Mouse (Mus musculus) kidney, adult 9 months (tissue): ENCODE data around the gene Tubb3.

Experiments used
- DNase-seq: peaks from one replicate; pipeline ENCODE4 v3.0.0; 2022

Gene Tubb3

DNA sequence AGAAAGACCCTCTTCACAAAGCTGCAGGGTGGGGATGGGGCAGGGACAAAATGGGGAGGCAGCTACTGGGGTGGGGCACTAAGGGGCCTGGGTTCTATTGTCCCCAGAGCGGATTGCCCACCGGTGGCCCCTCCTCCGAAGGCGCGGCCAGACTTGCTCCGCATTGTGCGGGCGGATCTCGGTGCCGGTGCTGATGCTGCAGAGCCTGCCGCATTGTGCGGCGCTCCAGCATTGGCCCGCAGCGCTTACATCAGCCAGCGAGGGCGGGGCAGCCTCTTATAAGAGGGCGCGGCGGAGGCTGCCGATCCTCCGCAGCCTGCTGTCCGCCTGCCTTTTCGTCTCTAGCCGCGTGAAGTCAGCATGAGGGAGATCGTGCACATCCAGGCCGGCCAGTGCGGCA is at the start of gene Tubb3:
Gene Tubb3 (plus strand): TSS at position 179 of the 400 bp plus-strand sequence.
- no peak for DNase-seq

DNA sequence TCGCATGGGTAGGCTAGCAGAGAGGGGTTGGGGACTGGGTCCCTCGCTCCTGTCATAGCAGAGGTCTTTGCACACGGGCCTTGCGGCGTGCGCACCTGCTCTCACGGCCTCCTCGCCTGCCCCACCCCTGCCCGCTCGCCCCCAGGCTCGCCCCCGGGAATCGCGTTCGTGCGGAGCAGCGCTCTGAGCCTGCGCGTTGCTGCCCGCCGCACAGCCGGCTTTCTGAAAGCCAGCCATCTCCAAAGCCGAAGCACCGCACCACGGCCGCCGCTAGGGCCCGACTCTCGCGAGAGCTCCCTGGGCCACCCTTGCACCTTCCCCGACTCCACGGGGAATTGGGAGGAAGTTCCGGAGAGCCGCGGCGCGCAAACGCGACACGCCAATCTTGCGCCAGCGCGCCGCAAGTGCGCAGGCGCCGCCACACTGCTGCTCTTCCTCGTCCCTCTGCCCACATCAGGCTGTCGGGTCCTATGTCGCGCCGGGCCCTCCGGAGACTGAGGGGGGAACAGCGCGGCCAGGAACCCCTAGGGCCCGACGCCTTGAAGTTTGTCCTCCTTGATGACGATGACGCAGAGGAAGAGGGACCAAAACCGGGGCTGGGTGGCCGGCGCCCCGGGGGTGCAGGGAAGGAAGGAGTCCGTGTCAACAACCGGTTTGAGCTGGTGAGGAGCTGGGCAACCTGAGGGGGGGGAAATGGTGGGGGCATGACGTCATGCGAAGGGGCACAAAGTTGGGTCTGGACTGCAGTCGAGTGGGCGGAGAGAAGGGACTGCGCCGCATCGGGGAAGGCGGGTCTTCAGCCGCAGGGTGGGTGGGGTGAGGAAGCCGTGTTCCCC is 37.6 kb upstream of the Tubb3 start, which contains the start of gene Tcf25:
Gene Tcf25 (plus strand): TSS at position 351 of the 836 bp plus-strand sequence.
- DNase-seq: peak; percentile 96

DNA sequence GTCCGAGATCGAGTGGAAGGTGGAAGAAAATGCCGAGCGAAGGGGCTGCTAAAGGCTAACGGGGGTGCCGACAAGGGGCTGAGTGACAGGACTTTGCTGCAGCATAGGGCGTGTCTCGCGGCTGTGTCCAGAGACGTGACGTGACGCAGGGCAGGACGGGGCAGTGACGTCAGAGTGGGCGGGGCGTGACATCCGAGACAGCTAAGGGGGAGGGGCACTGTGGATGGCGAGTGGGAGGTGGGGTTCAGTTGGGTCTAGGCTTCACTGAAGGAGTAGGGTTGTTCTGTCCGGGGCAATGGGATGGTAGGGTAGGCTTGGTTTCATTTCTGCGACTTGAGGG is 37.0 kb upstream of the Tubb3 start:
- peak; percentile 95 for DNase-seq

DNA sequence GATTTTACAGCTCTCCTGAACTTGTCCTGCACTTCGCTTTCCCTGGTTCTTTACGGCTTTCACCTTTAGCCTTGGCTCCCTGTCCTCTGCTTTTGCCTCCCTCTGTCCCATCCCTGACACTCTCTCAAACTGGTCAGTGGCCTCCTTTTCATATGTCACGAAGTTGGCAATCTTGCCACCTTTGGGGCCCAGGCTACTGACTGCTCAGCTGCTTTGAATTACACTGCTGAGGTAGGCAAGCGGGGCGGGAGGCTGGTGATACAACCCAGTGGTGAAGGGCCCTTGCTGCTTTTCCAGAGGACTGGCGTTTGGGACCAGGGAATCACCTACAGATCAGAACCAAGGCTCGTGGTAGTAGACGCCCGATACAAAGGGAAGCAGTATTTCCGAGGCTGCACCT is 35.5 kb upstream of the Tubb3 start:
- no peak for DNase-seq

DNA sequence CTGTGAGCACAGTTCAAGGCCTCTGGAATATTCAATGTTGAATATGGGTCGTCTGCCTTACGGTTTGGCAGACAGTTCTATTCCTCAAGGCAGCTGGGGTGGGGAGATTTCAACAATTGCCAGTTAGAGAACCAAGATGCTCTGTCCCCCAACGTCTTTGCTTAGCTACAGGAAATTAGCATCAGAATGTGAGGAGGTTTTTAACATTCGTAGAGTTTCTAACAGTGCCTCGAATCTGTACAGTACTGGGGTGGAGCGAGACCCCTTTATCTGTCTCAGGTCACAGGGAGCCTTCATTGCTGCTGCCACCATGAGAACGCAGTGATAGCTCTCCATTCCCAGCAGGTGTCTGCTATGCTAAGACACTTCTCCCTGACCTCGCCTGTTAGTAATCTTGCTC is 35.1 kb upstream of the Tubb3 start:
- DNase-seq: no peak

DNA sequence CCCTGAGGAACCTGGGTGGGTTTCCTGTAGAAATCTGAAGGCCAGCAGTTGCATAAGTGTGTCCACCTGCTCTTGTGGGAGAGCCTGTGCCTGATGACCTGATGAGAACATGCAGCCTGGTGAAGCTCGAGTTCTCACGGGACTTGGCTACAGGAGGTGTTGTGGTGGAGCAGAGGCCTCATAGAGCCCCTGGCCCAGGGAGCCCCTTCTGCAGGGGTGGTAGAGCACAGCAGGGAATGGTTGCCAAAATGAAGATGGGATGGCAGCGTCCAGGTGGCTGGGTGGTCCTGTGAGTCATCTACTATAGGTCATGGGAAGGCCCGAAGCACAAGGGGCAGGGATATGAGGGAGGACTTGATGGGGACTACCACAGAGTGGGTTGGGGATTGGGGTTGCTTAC is 29.5 kb upstream of the Tubb3 start:
- DNase-seq: no peak

DNA sequence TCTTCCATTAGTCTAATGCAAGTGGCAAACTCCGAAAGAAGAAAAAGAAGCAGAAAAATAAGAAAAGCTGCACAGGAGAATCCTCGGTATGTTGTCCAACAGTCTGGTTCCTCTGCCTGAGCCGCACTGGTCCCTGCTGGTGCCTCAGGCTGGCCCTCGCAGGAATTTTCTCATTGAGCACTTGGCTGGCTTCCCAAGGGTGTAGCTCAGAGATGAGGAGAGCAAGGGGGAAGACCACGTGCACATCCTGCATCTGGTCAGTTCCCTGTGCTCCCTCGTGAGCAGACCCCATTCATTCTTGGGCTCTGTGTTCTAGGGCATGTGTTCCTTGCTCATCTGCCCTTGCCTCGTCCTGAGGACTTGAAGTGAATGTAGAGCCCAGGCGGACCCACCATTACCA is 28.7 kb upstream of the Tubb3 start:
- DNase-seq: no peak

DNA sequence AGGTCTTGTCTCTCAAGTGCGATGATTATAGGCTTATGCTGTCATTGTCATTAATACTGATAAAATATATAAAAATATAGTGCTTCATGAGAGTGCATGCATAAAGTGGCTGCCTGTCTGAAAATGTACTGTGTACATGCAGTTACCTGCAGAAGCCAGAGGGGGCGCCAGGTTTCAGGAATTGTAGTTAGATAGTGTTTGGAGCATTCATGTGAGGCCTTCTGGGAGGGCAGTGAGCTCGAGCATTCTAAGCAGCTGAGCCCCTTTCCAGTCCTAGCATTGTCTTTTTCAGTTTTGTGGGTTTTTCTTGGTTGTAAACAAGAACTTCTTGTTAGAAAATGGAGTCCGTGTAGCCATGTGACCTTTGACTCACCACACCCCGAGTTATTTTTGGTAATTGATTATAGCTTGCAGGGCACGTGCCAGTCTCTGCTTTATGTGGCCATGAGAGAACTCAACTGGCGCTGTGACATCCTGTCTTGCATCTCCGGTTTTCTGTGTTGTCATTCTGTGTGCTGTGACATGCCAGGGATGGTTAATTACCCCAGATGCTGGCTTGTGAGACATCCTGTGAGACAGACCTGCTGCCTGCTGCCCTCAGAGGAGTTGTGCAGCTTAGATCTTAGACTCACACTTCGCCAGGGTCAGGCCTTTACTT is 26.2 kb upstream of the Tubb3 start:
- DNase-seq: peak; percentile 35

DNA sequence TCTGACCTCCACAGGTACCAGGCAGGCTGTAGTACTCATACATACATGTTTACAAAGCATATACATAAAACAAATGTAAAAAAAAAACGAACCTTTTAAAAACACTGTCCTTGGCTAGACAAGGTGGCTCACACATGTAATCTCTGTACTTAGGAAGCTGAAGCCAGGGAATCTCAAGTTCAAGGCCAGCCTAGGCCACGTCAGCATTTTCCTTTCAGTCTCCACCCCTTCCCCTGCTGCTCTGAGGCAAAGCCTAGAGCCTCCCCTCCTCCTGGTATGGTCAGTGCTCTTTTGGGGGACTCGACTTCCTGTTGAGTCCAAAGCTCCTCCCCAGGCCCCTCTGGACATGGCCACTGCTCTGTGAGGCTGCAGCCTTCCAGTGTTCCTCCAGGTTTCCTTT is 24.2 kb upstream of the Tubb3 start:
- DNase-seq: no peak

DNA sequence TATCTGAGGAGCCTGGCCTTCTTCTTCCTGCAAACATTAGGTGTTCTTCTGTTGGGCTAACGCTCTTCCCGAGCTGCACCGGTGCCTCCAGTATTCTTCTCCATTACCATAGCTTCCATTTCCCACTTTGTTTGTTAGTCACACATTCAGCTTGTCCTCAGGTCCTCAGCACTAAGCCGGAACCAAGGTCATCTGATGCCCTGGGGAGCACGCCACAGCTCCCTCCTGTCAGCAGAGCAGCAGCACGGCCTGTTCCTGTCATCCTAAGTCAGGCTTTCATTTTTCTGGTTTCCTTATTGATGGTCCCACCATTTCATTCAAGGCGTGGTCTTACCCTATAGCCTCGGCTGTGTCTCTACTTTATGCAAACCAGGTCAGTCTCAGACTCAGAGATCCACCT is 23.4 kb upstream of the Tubb3 start:
- no peak for DNase-seq

DNA sequence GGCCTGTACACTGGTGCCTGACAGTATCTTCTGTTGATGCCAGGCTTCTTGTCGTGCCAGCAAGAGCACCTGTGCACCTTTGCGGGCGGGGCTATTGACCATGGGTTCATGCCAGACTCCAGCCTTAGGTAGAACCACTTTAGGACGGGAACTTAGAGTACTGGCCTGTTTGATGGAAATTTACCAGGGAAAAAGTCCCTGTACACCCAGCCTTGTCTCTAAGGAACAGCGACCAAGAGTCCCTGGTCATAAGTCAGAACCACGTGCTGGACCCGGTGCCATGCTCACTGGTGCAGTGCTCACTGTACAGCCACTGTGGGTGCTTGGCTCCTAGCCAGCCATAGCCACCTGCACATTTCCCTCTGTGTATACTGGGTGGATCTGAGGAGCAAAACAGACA is 22.2 kb upstream of the Tubb3 start:
- peak; percentile 38 for DNase-seq

DNA sequence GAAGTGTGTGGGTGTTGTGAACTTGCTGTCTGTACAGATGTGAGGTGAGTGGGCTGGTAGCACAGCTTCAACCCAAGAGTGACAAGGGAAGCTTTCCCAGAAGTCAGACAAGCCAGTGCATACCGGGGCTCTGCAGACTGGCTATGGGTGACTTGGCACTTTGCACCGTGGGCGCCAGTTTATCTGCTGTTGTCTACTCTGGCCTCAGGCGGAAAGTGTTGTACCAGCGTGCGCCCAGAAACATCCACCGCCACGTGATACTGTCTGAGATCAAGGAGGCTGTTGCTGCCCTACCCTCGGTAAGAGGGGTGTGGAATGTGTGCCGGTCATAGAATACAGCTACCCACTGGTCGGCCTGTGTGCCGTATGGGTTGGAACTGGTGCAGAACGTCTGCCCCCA is 12.9 kb upstream of the Tubb3 start:
- no peak for DNase-seq

DNA sequence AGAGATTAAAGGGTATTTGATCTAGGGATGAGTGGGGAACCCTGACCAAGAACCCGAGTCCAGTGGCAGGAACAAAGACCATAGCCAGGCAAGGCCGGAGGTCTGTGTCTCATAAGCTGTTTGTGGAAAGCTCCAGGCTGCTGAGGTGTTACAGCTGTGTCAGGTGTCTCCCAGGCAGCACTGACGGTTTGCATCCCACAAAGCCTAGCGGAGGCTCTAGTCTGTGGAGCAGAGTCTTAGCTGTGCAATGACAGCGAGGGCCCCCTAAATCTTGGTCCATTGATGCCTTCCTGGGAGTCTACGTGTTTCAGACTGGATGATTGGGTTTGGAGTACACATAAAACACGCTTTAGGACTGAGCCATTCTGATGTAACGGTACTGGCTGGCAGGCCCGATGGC is 9.3 kb upstream of the Tubb3 start:
- DNase-seq: no peak

DNA sequence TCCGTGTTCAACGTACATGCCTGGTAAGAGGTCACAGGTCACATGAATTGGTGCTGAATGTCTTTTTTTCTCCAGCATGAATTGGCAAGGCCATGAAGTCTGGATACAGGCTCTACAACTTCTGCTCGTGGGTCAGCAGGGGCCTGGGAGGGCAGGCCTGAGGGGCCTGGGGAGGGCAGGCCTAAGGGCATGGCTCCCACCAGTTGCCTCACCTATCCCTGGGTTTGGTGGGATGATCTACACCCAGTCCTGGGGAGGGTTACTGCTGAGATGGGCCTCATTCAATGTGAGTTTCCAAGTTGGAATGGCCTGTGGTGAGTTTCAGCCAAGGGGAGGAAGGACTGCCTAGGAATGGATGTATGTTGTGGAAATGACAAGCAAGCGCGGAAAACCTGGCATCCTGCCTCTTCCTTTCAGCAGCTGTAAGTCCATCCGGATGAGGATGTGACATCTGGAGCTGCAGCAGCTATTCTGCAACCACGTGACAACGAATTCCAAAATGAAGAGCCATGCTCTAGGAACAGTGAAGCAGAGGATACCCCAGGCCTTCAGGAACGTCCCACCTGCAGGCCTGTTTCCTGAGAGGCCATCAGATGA is 8.4 kb upstream of the Tubb3 start:
- no peak for DNase-seq

DNA sequence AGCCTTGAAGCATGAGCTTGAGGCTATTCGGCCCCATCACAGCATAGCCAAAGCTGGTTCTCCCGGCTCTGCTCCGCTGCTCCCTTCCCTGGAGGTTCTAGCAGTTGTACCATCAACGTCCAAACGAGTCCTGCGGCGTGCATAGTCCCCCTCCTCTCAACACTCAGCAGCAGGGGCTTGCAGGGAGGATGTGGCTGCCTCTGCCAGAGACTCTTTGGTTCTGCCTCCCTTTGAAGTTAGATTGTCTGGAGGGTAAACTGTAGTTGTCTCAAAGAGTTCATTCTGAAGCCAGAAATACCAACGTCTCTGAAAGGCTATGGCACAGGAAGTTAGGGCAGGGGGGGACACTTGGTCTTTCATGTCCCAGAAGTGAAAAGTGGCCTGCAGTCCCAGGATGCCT is 6.7 kb upstream of the Tubb3 start:
- no peak for DNase-seq

DNA sequence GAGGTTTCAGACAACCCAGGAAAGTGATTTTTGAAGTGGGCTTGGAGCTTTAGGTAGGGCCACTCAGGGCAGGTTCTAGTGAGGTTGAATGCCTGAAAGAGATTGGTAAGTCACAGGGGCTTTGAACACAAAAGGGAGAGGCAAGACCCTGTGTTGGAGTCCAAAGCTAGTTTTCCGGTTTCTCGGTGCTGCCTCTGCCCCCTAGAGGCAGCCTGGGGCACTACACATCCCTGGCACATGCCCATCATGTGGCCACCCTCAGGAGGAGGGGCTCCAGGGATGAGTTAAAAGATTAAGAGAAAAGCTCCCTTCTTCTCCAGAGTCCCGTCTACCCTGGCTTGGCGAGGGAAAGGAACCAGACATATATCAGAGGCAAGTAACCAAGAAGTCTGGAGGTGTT is 4.4 kb upstream of the Tubb3 start, which contains the start of gene Mc1r:
Gene Mc1r (plus strand): TSS at position 322 of the 400 bp plus-strand sequence.
- DNase-seq: peak; percentile 76

DNA sequence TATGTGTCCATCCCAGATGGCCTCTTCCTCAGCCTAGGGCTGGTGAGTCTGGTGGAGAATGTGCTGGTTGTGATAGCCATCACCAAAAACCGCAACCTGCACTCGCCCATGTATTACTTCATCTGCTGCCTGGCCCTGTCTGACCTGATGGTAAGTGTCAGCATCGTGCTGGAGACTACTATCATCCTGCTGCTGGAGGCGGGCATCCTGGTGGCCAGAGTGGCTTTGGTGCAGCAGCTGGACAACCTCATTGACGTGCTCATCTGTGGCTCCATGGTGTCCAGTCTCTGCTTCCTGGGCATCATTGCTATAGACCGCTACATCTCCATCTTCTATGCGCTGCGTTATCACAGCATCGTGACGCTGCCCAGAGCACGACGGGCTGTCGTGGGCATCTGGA is 3.6 kb upstream of the Tubb3 start:
- no peak for DNase-seq

DNA sequence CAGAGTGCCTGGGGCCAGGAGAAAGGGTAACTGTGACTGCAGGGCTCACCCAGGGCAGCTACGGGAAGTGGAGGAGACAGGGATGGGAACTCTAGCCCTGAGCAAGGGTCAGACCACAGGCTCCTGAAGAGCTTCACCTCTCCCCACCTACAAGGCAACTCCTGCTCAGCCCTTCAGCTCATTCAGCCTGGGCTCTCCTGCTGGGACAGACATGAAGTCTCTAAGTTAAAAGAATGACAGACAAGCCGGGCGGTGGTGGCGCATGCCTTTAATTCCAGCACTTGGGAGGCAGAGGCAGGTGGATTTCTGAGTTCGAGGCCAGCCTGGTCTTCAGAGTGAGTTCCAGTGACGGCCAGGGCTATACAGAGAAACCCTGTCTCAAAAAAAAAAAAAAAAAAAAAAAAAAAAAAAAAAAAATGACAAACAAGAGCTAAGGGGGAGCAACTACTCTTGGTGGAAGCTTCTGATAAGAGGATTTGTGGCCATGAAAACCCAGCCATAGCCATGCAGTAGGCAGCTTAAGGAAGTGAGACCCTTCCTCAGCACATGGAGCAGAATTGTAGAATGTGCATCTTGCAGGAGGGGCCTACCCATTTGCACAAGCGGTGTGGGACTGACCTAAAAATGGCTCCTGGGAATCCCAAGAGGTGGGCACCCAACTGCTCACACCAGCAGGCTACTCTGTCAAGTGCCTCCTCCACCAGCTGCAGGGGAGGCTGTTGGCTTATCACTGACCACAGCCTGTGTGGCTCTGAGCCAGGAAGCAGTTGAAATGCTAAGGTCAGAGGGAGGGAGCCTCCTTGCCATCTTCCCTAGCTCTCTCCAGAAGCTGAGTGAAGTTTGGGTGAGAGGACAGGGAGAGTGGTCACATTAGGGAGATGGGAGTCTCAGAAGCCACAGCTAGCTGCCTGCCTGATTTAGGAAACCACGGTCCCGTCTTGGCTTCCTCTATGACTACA is 2.4 kb upstream of the Tubb3 start:
- no peak for DNase-seq

DNA sequence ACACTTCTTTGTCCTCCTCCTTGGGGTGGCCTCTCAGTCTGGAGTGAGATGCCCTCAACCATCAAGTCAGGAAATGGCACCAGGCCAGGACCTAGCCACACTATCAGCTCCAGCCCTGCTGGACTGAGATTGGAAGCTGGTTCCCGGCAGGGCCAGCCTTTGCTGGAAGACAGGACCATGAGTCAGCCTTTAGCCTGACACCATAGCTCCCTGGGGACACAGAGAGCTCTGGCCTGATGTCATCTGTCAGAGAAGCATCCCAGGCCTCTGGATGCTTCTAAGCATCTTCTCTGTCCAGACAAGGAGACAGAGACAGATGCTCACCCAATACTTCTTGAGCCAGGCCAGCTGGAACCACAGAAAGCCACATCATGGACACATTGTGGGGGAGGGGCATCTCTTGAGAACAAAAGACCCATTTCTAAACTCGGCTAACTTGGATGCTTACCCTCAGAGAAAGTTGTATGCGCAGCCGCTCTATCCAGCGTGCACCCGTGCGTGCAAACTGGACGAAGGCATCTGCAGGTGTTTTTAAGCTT is 1.1 kb upstream of the Tubb3 start:
- DNase-seq: no peak

DNA sequence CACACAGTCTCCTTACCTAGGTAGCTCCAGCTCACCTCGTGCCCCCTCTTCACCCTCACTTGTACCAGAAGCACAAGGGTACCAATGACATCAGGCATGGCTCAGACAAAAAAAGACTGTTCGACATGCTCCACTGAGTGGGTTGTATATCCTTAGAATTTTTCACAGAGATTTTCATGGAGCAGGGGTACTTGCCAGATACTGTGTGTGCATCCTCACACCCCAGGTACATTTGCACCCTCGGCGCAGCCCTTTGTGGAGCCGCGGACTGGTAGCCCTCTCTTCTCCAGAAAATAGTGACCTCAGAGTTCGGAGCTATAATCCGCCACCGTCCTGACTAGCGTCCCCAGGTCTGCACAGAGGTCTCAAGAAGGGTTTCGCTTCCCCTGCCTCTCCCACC is 436 bp upstream of the Tubb3 start:
- DNase-seq: no peak

DNA sequence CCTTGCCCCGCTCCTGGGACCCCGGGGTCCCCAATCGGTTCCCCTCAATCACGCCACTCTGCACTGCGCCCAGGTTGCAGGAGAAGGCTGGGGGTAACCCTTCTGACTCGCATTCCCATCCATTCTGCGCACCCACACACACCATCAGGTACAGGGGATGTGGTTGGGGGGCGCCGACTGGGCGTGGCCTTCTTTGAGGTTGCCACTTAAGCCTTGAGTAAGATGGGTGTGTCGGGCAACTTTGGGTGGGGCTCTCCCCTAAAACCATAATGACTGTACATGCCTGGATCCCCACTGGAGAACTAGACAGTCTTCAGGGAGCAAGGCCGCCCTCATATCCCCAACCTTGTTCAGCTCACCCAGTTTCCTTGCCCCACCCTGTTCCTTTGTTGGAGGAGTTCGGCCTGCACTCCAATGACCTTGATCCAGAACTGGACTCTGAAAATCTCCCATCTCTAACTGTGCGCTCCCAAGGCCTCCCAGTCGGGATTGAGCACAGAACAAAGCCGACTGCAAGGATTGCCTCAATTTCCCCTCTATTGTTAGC is 630 bp downstream of the Tubb3 start:
- no peak for DNase-seq

DNA sequence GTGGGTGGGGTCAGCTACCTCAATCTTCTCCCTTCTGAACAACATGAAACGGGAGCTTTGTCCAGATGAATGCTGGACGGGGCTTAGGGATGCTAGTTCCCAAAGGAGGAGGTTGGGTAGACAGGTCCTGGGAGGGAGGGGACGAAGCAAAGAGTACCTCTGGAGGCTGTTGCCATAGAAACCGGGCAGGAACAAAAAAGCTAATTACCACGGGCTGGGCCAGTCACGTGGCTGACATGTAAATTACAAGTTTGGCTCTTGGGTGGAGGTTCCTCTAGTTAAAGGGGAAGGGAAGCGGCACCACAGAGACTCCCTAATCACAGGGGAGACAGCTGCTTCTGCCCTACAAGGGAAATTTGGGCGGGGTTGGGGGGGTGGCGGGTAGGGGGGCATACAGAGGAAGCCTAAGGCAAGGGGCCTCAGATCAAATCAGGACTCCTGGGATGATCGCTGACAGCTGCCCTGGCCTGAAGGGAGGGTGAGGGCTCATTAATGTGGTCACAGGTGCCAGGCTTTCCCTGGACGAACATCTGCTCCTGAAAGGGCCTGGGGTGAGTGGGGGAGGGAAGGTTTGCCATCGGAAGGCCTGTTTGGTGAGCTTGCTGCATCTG is 1.4 kb downstream of the Tubb3 start:
- DNase-seq: no peak
